Mouse (Mus musculus): ENCODE measurements around the gene Prg3.

- no peak for TF ChIP-seq POLR2A (IDR thresholded peaks at IDR 0.05; ENCODE audit: extremely low read depth, insufficient read depth, low read length)
- no peak for TF ChIP-seq CTCF (IDR thresholded peaks at IDR 0.05; ENCODE audit: extremely low read depth, insufficient read depth, low read length)
These were observed 46.2 kb downstream of the Prg3 start for GRCm38 (mm10) chr2:85034169-85034568.

All from cortical plate, adult 2 months (tissue).